Mouse (Mus musculus): ENCODE measurements around the gene Gm20835. TPM values are rescaled to one million over a fixed set of nuclear protein-coding genes. Genes with fewer than 3 reads are reported as not detected.
"Not testable (repeated sequence)": the region's sequence is repeated elsewhere in the genome, so short reads cannot be mapped to it uniquely, and the experiment has no call there.

Gene Gm20835
- total RNA-seq (2021) = not detected
- long read RNA-seq = 0 reads

DNA sequence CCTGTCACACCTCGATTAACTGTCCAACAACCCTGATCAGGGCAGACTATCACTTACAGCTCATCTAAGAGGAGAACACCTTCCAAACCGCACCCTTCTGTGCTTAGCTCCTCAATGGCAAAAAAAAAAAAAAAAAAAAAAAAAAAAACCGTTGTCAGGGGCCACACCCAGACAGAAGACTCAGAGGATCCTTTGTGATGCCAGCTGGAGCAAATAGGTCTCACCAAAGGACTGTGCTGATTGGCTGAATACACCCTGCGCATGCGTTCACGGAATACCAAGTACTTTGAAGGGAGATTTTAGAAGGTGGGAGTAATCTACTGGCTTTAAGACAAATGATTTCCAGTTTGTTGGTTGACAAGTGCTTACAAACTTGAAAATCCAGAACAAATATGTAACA is at the start of gene Gm20835:
Gene Gm20835, minus strand, starts transcription at position 101 of the 400 bp plus-strand sequence.
- DNase-seq (ENCODE audit: low spot score in 2 of 2) = not testable (repeated sequence)
